Mouse (Mus musculus) liver, postnatal 0 days (tissue): Measurements from ENCODE around the gene Golt1a. TPM values are rescaled to one million over a fixed set of nuclear protein-coding genes. Genes with fewer than 3 reads are reported as not detected.
A peak's percentile ranks its signal among the peaks of the same experiment; 100 is the strongest.

Source experiments
- ATAC-seq: fragments of 200-750 bp; cut with Nextera tagmentation; 2 replicates; pipeline ENCODE4 v1.8.0; 2017; ENCODE audit warnings: mild to moderate bottlenecking, moderate library complexity
- DNase-seq: peaks from one replicate; pipeline ENCODE4 v3.0.0-alpha.2; 2016
- H3K27ac ChIP-seq: fragments of 300-500 bp; sonication (generic); 2 replicates; pipeline ENCODE4 v1.5.1; 2014; ENCODE audit warnings: antibody characterized with exemption, moderate library complexity, mild to moderate bottlenecking, low read depth
- H3K27me3 ChIP-seq: fragments of 300-500 bp; sonication (generic); 2 replicates; pipeline ENCODE4 v1.6.1; 2014; ENCODE audit warnings: low read length, control low read depth, mixed read lengths; ENCODE audit not compliant: insufficient read depth
- H3K36me3 ChIP-seq: fragments of 300-500 bp; sonication (generic); replicated peaks from 2 replicates; pipeline ENCODE4 v1.6.1; 2014; ENCODE audit warnings: mild to moderate bottlenecking, control low read depth, low read length, moderate library complexity, mixed read lengths; ENCODE audit not compliant: insufficient read depth
- H3K4me1 ChIP-seq: fragments of 300-500 bp; sonication (generic); 2 replicates; pipeline ENCODE4 v1.6.1; 2014; ENCODE audit warnings: antibody characterized with exemption, mild to moderate bottlenecking, control low read depth; ENCODE audit not compliant: insufficient read depth
- H3K4me2 ChIP-seq: fragments of 300-500 bp; sonication (generic); 2 replicates; pipeline ENCODE4 v1.6.1; 2014; ENCODE audit warnings: low read depth, mild to moderate bottlenecking, low read length, moderate library complexity, mixed read lengths
- H3K4me3 ChIP-seq: fragments of 300-500 bp; sonication (generic); 2 replicates; pipeline ENCODE4 v1.5.1; 2014; ENCODE audit warnings: low read depth, low read length
- H3K9ac ChIP-seq: fragments of 300-500 bp; sonication (generic); replicated peaks from 2 replicates; pipeline ENCODE4 v1.6.1; 2014; ENCODE audit warnings: mild to moderate bottlenecking, moderate library complexity
- H3K9me3 ChIP-seq: fragments of 300-500 bp; sonication (generic); 2 replicates; pipeline ENCODE4 v1.6.1; 2016; ENCODE audit warnings: mild to moderate bottlenecking, control low read depth, low read length, mixed read lengths
- CTCF ChIP-seq: sonication (generic); IDR thresholded peaks from 2 replicates; pipeline ENCODE4 v1.5.1; 2016; ENCODE audit warnings: antibody characterized with exemption, low read depth
- EP300 ChIP-seq: IDR thresholded peaks from 2 replicates; pipeline ENCODE4 v1.6.1; 2016; ENCODE audit warnings: antibody characterized with exemption, low read depth, mild to moderate bottlenecking
- WGBS: fragments of 180-500 bp; shearing (Covaris S2); extraction: QIAGEN DNeasy Blood & Tissue Kit; methylation state at CpG from one replicate; pipeline ENCODE4 v1.1.7; 2014; ENCODE audit not compliant: insufficient replicate concordance; 5-methylcytosine and 5-hydroxymethylcytosine counted together
- polyA plus RNA-seq: library from polyadenylated mRNA; unstranded; fragments of >200 nt; fragmentation: Nextera tagmentation; extraction: Ambion mirVana; gene quantifications from 2 replicates; pipeline ENCODE4 v1.2.1, GENCODE M21; 2015

The Golt1a gene
- polyA plus RNA-seq, 1 experiment from 2014 or later = 30.8 TPM

- WGBS = 84% methylated on average over 6 of the region's 6 CpGs
Observed at GRCm38 (mm10) chr1:133291888-133292287, 17.7 kb upstream of the Golt1a start.

DNA sequence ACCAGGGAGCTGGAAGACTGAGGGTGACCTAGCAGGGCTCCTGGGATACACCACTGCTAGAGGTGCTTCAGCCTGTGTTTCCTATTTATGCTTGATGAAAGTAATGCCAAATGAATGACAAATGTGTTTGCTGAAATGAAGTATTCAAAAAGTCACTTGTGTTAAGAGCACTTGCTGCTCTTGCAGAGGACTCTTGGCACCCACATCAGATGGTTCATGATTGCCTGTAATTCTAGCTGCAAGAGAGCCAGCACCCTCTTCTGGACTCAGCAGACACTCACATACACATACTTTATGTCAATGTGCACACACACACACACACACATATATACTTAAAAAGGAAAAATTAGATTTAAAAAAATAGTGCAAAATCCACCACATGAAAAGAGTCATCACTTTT, 17.0 kb upstream of the Golt1a start:
- Histone ChIP-seq H3K4me2 (no peak overlapping the region), H3K27ac (no peak overlapping the region), H3K9ac (no peak overlapping the region), H3K4me3 (no peak overlapping the region), H3K27me3 (no peaks in the 10 kb centered on the region), H3K9me3 (no peaks in the 10 kb centered on the region), H3K36me3 (no peaks in the 10 kb centered on the region), H3K4me1 (no peaks in the 10 kb centered on the region)
- no peak for TF ChIP-seq EP300
- TF ChIP-seq CTCF = peak; percentile 19; the same call in 1 of the 2 replicates
- no peak for DNase-seq
- ATAC-seq = no peak

More at GRCm38 (mm10) chr1:133291888-133292287, 17.7 kb upstream of the Golt1a start:
- Histone ChIP-seq H3K36me3 (no peaks in the 10 kb centered on the region), H3K4me3 (no peak overlapping the region), H3K9ac (no peak overlapping the region), H3K4me1 (no peaks in the 10 kb centered on the region), H3K4me2 (no peak overlapping the region), H3K27me3 (no peaks in the 10 kb centered on the region), H3K27ac (no peak overlapping the region), H3K9me3 (no peaks in the 10 kb centered on the region)
- no peak for ATAC-seq
- DNase-seq = no peak
- TF ChIP-seq CTCF = no peak
- TF ChIP-seq EP300 = no peak

GRCm38 (mm10) chr1:133296376-133296775, 13.2 kb upstream of the Golt1a start:
- Histone ChIP-seq H3K27me3 (no peaks in the 10 kb centered on the region), H3K9me3 (no peaks in the 10 kb centered on the region), H3K36me3 (no peaks in the 10 kb centered on the region), H3K4me2 (no peak overlapping the region), H3K4me1 (no peaks in the 10 kb centered on the region), H3K4me3 (no peak overlapping the region), H3K27ac (no peak overlapping the region), H3K9ac (no peak overlapping the region)
- TF ChIP-seq EP300 = no peak
- no peak for TF ChIP-seq CTCF
- WGBS = 85% methylated on average over 9 of the region's 9 CpGs
- DNase-seq = no peak
- no peak for ATAC-seq

DNA sequence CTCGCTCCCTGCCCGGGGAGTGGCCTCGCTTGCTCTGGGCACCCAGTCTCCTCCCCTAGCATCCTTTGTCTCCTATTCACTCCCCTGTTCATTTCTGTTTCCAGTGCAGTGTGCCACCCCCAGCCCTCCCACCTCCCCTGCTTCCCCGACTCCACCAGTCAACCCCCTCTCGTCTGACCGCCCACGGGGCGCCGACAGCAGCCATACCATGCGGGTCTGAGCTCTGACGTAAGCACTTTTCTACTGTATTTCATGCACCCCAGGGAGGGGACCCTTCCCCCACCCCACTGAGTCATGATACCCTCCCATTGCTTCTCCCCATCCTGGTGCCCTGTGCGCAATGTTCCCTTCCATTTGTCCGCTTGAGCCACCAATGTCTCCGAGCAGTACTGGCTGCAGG, 10.8 kb upstream of the Golt1a start:
- ATAC-seq (no peak), DNase-seq (no peak)
- Histone ChIP-seq H3K9me3 (no peaks in the 10 kb centered on the region), H3K9ac (no peak overlapping the region), H3K36me3 (no peaks in the 10 kb centered on the region), H3K4me2 (no peak overlapping the region), H3K4me3 (no peak overlapping the region), H3K27me3 (no peaks in the 10 kb centered on the region), H3K4me1 (no peaks in the 10 kb centered on the region), H3K27ac (no peak overlapping the region)
- TF ChIP-seq EP300 (no peak), CTCF (no peak)
- 54% methylated on average over 14 of the region's 14 CpGs for WGBS

- H3K4me1 ChIP-seq = no peaks in the 10 kb centered on the region
- no peak overlapping the region for H3K4me2 ChIP-seq
- ATAC-seq (peak; percentile 65), DNase-seq (peak; percentile 47)
- WGBS = 45% methylated on average over 3 of the region's 3 CpGs
- H3K27ac ChIP-seq = 0 out of 2 replicates have a peak overlapping the region, but pooled peaks have one; percentile 7
- H3K4me3 ChIP-seq = no peak overlapping the region
- H3K27me3 ChIP-seq = no peaks in the 10 kb centered on the region
- H3K9me3 ChIP-seq = no peaks in the 10 kb centered on the region
- no peak overlapping the region for H3K9ac ChIP-seq
- no peak for TF ChIP-seq CTCF
- H3K36me3 ChIP-seq = no peaks in the 10 kb centered on the region
Observed at GRCm38 (mm10) chr1:133302540-133302939, 7.1 kb upstream of the Golt1a start.

- Histone ChIP-seq H3K4me2 (no peak overlapping the region), H3K9ac (no peak overlapping the region), H3K9me3 (no peaks in the 10 kb centered on the region), H3K4me3 (no peak overlapping the region), H3K27me3 (no peaks in the 10 kb centered on the region), H3K4me1 (peaks cover 8% of the 10 kb centered on the region; the same call in 1 of the 2 replicates), H3K27ac (no peak overlapping the region), H3K36me3 (no peaks in the 10 kb centered on the region)
- peak; percentile 77 for DNase-seq
- 12% methylated on average over 4 of the region's 4 CpGs for WGBS
- ATAC-seq = no peak
- TF ChIP-seq EP300 (no peak), CTCF (peak; percentile 86)
Observed at GRCm38 (mm10) chr1:133306842-133307241, 2.8 kb upstream of the Golt1a start.

DNA sequence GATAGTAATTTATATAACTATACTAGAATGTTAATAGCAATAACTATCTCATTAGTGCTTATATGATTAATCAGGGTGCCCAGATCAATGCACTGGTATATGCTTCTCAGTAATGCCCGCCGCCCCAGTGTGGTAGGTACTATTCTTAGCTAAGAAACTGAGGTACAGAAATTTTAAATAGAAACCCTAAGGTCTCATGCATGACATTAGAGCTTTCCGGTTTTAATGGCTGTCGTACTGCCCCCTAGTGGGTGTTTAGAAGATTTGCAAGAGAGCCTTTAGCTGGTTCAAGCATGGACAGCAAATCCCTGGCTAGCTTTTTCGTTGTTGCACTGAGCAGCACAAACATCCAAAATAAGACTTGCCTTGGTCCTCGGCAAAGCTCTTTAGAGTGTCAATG, 2.3 kb upstream of the Golt1a start:
- ATAC-seq (no peak), DNase-seq (peak; percentile 30)
- TF ChIP-seq EP300 = no peak
- peak; percentile 79 for TF ChIP-seq CTCF
- Histone ChIP-seq H3K27me3 (no peaks in the 10 kb centered on the region), H3K27ac (no peak overlapping the region), H3K36me3 (no peaks in the 10 kb centered on the region), H3K4me1 (peaks cover 8% of the 10 kb centered on the region; the same call in 1 of the 2 replicates), H3K4me3 (no peak overlapping the region), H3K9ac (no peak overlapping the region), H3K9me3 (no peaks in the 10 kb centered on the region), H3K4me2 (no peak overlapping the region)
- WGBS = 14% methylated on average over 6 of the region's 6 CpGs
